Mouse (Mus musculus) lung, postnatal 0 days (tissue): ENCODE measurements around the gene Babam2.

Experiments
- CTCF ChIP-seq: IDR thresholded peaks from 2 replicates; pipeline ENCODE4 v1.5.1; 2016; ENCODE audit warnings: antibody characterized with exemption, mild to moderate bottlenecking
- EP300 ChIP-seq: IDR thresholded peaks from 2 replicates; pipeline ENCODE4 v1.6.1; 2016; ENCODE audit warnings: antibody characterized with exemption, mild to moderate bottlenecking, control low read depth

DNA sequence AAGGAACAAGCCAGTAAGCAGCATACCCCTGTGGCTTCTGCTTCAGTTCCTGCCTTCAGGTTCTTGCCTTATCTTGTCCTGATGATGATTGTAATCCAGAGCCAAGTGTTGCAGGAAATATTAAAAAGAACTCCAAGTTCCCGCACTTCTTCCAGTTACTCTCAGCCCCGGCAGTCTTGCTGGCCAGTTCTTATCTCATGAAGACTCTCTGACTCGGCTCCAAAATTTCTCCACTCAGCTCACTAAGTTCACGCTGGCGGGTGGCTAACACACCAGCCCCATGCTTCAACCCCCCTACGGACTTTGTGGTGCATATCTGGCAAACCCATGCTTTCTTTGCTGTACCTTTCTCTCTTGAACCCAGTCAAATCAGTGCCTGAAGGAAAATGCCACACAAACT is 77.5 kb downstream of the Babam2 start:
- TF ChIP-seq EP300 (no peak), CTCF (no peak)
